Mouse (Mus musculus) CH12.LX (cell line): ENCODE data around the gene Arhgap31. TPM values are rescaled to one million over a fixed set of nuclear protein-coding genes. Genes with fewer than 3 reads are reported as not detected.

Source experiments
- DNase-seq: peaks from one replicate; pipeline ENCODE4 v3.0.0-alpha.2; 2013; ENCODE audit errors: extremely low read depth
- H3K27ac ChIP-seq: 2 replicates; pipeline ENCODE4 v1.5.1; 2012; ENCODE audit warnings: low read depth, mild to moderate bottlenecking, control low read depth, moderate library complexity; ENCODE audit not compliant: insufficient read depth
- H3K27me3 ChIP-seq: replicated peaks from 2 replicates; pipeline ENCODE3; 2012; ENCODE audit warnings: inconsistent platforms
- H3K36me3 ChIP-seq, 2 experiments: replicated peaks in 1 of 2; 2 replicates each; pipeline versions ENCODE3 to v1.6.1; 2012; ENCODE audit warnings: inconsistent platforms in 1 of 2, low read length in 1 of 2, mild to moderate bottlenecking in 1 of 2, mixed read lengths in 1 of 2, moderate library complexity in 1 of 2; ENCODE audit not compliant: control insufficient read depth in 1 of 2, insufficient read depth in 1 of 2
- H3K4me1 ChIP-seq, 2 experiments: 2 replicates each; pipeline ENCODE4 v1.6.1; 2012; ENCODE audit warnings: inconsistent platforms in 1 of 2, moderate library complexity in 1 of 2; ENCODE audit not compliant: insufficient read depth in 2 of 2, control insufficient read depth in 1 of 2
- H3K4me2 ChIP-seq: 2 replicates; pipeline ENCODE4 v1.6.1; 2012; ENCODE audit warnings: low read depth, mild to moderate bottlenecking, control low read depth; ENCODE audit not compliant: poor library complexity, insufficient read depth, severe bottlenecking
- H3K4me3 ChIP-seq, 3 experiments: fragments of 150-350 bp in 1 of 3; sonication (generic) in 1 of 3; replicated peaks in 1 of 3; 2 replicates each; pipeline versions ENCODE3 to v1.5.1; 2011 to 2012; ENCODE audit warnings: low read depth in 2 of 3, low read length in 2 of 3, mild to moderate bottlenecking in 2 of 3, moderate library complexity in 2 of 3, control low read depth in 1 of 3, improper control_type of control experiment in 1 of 3, inconsistent platforms in 1 of 3, mixed read lengths in 1 of 3; ENCODE audit not compliant: poor library complexity in 1 of 3
- H3K79me2 ChIP-seq: replicated peaks from 2 replicates; pipeline ENCODE4 v1.6.1; 2012; ENCODE audit warnings: mild to moderate bottlenecking, moderate library complexity; ENCODE audit not compliant: control insufficient read depth, poor library complexity, insufficient read depth, severe bottlenecking; ENCODE audit errors: extremely low read depth
- H3K9ac ChIP-seq: 2 replicates; pipeline ENCODE4 v1.6.1; 2012; ENCODE audit warnings: low read depth, mild to moderate bottlenecking, control low read depth, moderate library complexity; ENCODE audit not compliant: insufficient read depth
- H3K9me3 ChIP-seq: replicated peaks from 2 replicates; pipeline ENCODE3; 2012; ENCODE audit warnings: low read length, inconsistent platforms, mixed read lengths
- BHLHE40 ChIP-seq: IDR thresholded peaks from 2 replicates; pipeline ENCODE4 v1.6.1; 2011; ENCODE audit warnings: mild to moderate bottlenecking, low read depth, low read length, improper control_type of control experiment
- CHD1 ChIP-seq: IDR thresholded peaks from 2 replicates; pipeline ENCODE4 v1.6.1; 2012; ENCODE audit warnings: low read depth, low read length, improper control_type of control experiment, inconsistent platforms
- CTCF ChIP-seq, 2 experiments: IDR thresholded peaks in 1 of 2; conservative IDR thresholded peaks in 1 of 2; 2 replicates each; pipeline ENCODE4 v1.5.1; 2011 to 2012; ENCODE audit warnings: low read depth in 2 of 2, low read length in 2 of 2, improper control_type of control experiment in 1 of 2, inconsistent platforms in 1 of 2, mild to moderate bottlenecking in 1 of 2, moderate library complexity in 1 of 2
- E2F4 ChIP-seq: IDR thresholded peaks from 2 replicates; pipeline ENCODE4 v1.6.1; 2011; ENCODE audit warnings: low read depth, low read length, improper control_type of control experiment; ENCODE audit not compliant: insufficient replicate concordance
- EP300 ChIP-seq: IDR thresholded peaks from 2 replicates; pipeline ENCODE4 v1.6.1; 2011; ENCODE audit warnings: low read length, improper control_type of control experiment
- IRF4 ChIP-seq: IDR thresholded peaks from 2 replicates; pipeline ENCODE4 v1.6.1; 2014; ENCODE audit warnings: low read depth, mild to moderate bottlenecking, inconsistent platforms, low read length, improper control_type of control experiment
- JUN ChIP-seq: IDR thresholded peaks from 2 replicates; pipeline ENCODE4 v1.6.1; 2011; ENCODE audit warnings: low read depth, mild to moderate bottlenecking, low read length, improper control_type of control experiment, moderate library complexity; ENCODE audit not compliant: insufficient read depth
- MAFK ChIP-seq: IDR thresholded peaks from 2 replicates; pipeline ENCODE4 v1.6.1; 2011; ENCODE audit warnings: low read length, improper control_type of control experiment; ENCODE audit not compliant: insufficient replicate concordance
- MAX ChIP-seq: IDR thresholded peaks from 2 replicates; pipeline ENCODE4 v1.6.1; 2011; ENCODE audit warnings: low read length, improper control_type of control experiment
- MAZ ChIP-seq: IDR thresholded peaks from 2 replicates; pipeline ENCODE4 v1.6.1; 2012; ENCODE audit warnings: low read depth, mild to moderate bottlenecking, inconsistent platforms, low read length, improper control_type of control experiment, moderate library complexity
- MEF2A ChIP-seq: IDR thresholded peaks from 2 replicates; pipeline ENCODE4 v1.6.1; 2014; ENCODE audit warnings: low read depth, mild to moderate bottlenecking, inconsistent platforms, low read length, improper control_type of control experiment, borderline replicate concordance
- MXI1 ChIP-seq: IDR thresholded peaks from 2 replicates; pipeline ENCODE4 v1.6.1; 2011; ENCODE audit warnings: mild to moderate bottlenecking, low read depth, low read length, improper control_type of control experiment
- NELFE ChIP-seq: IDR thresholded peaks from 2 replicates; pipeline ENCODE4 v1.6.1; 2011; ENCODE audit warnings: low read depth, low read length, improper control_type of control experiment
- PAX5 ChIP-seq: IDR thresholded peaks from 2 replicates; pipeline ENCODE4 v1.6.1; 2012; ENCODE audit warnings: low read length, inconsistent platforms, mixed read lengths
- POLR2A ChIP-seq: IDR thresholded peaks from 2 replicates; pipeline ENCODE4 v1.6.1; 2011; ENCODE audit warnings: low read depth, mild to moderate bottlenecking, improper control_type of control experiment, low read length
- POLR2AphosphoS2 ChIP-seq: IDR thresholded peaks from 2 replicates; pipeline ENCODE4 v1.6.1; 2011; ENCODE audit warnings: low read depth, low read length, improper control_type of control experiment
- RCOR1 ChIP-seq: conservative IDR thresholded peaks from 2 replicates; pipeline ENCODE4 v1.6.1; 2012; ENCODE audit warnings: low read depth, mild to moderate bottlenecking, inconsistent platforms, low read length, improper control_type of control experiment
- SIN3A ChIP-seq: IDR thresholded peaks from 2 replicates; pipeline ENCODE4 v1.6.1; 2012; ENCODE audit warnings: low read length, improper control_type of control experiment, inconsistent platforms
- SMC3 ChIP-seq: IDR thresholded peaks from 2 replicates; pipeline ENCODE4 v1.6.1; 2011; ENCODE audit warnings: low read depth, low read length, improper control_type of control experiment
- TBP ChIP-seq: conservative IDR thresholded peaks from 2 replicates; pipeline ENCODE4 v1.6.1; 2011; ENCODE audit warnings: low read depth, low read length, improper control_type of control experiment
- UBTF ChIP-seq: IDR thresholded peaks from 2 replicates; pipeline ENCODE4 v1.6.1; 2012; ENCODE audit warnings: low read depth, mild to moderate bottlenecking, inconsistent platforms, low read length, improper control_type of control experiment, moderate library complexity
- USF1 ChIP-seq: IDR thresholded peaks from 2 replicates; pipeline ENCODE4 v1.6.1; 2014; ENCODE audit warnings: low read depth, mild to moderate bottlenecking, inconsistent platforms, low read length, improper control_type of control experiment
- USF2 ChIP-seq: conservative IDR thresholded peaks from 2 replicates; pipeline ENCODE4 v1.6.1; 2011; ENCODE audit warnings: low read depth, low read length, improper control_type of control experiment
- ZMIZ1 ChIP-seq: IDR thresholded peaks from 2 replicates; pipeline ENCODE4 v1.6.1; 2012; ENCODE audit warnings: low read depth, mild to moderate bottlenecking, inconsistent platforms, low read length, improper control_type of control experiment
- dilution Hi-C: fragments of 300-500 bp; cut with MboI; formaldehyde crosslinking; loops from 2 replicates; pipeline ENCODE4 v1.14.3; 2020; ENCODE audit warnings: low sequenced_read_pairs; ENCODE audit not compliant: extremely low pct_unique_long_range_greater_than_20kb, extremely low pct_ligation_motif_present
- in situ Hi-C: fragments of 300-500 bp; cut with MboI; formaldehyde crosslinking; loops from 3 replicates; pipeline ENCODE4 v1.14.3; 2019; ENCODE audit warnings: low sequenced_read_pairs, low pct_ligation_motif_present, low pct_unique_long_range_greater_than_20kb, mixed read lengths
- polyA plus RNA-seq: library from polyadenylated mRNA; unstranded; fragments of >175 nt; gene quantifications from 2 replicates; pipeline ENCODE4 v1.2.1, GENCODE M21; 2012; ENCODE audit warnings: low read depth; ENCODE audit not compliant: insufficient read length
- total RNA-seq, 2 experiments: library from RNA; depleted of rRNA; stranded (reverse); fragments of 300-350 nt in 1 of 2; fragments of >200 nt in 1 of 2; gene quantifications; 2 replicates each; pipeline ENCODE4 v1.2.3; 2012 to 2014

Arhgap31 gene
- total and polyA plus RNA-seq, 3 experiments, result 0.15 to 2.0 (median 0.76) TPM

- H3K4me3 ChIP-seq, result no peak overlapping the region
- no peaks in the 10 kb centered on the region for H3K9me3 ChIP-seq
- no peaks in the 10 kb centered on the region for H3K36me3 ChIP-seq
- H3K79me2 ChIP-seq, result no peaks in the 10 kb centered on the region
- H3K27me3 ChIP-seq, result peaks cover 15% of the 10 kb centered on the region
- TF ChIP-seq IRF4 (no peak), CTCF (conservative IDR thresholded peaks at IDR 0.05 in 1 of 2, IDR thresholded peaks at IDR 0.05 in 1 of 2; ENCODE audit: low read depth in 2 of 2, low read length in 2 of 2) (no peak), RCOR1 (no peak), SMC3 (no peak), CHD1 (no peak), USF2 (no peak), UBTF (no peak), SIN3A (no peak), E2F4 (no peak), MEF2A (no peak), JUN (no peak), MAX (no peak)
- H3K4me2 ChIP-seq, result no peak overlapping the region
- H3K9ac ChIP-seq, result no peak overlapping the region
- DNase-seq, result no peak
- in situ Hi-C loops (no loop called here), dilution Hi-C loops (no loop called here)
- peaks cover 12 to 28% of the 10 kb centered on the region in 2 experiments for H3K4me1 ChIP-seq
- no peak overlapping the region for H3K27ac ChIP-seq
Measured at GRCm38 (mm10) chr16:38649431-38649827, 63.6 kb downstream of the Arhgap31 start.

- Histone ChIP-seq H3K4me2 (no peak overlapping the region), H3K9ac (no peak overlapping the region), H3K9me3 (no peaks in the 10 kb centered on the region), H3K36me3 (no peaks in the 10 kb centered on the region), H3K4me3 (no peak overlapping the region), H3K4me1 (peaks cover 12 to 24% of the 10 kb centered on the region in 2 experiments), H3K79me2 (no peaks in the 10 kb centered on the region), H3K27me3 (peaks cover 10% of the 10 kb centered on the region)
- dilution Hi-C loops, result no loop called here
- DNase-seq, result no peak
- in situ Hi-C loops, result no loop called here
- no peak for TF ChIP-seq NELFE
- no peak for TF ChIP-seq POLR2A
- TF ChIP-seq MEF2A, result no peak
- TF ChIP-seq, all 38 proteins: peak for 0
- H3K27ac ChIP-seq, result no peak overlapping the region
Measured at GRCm38 (mm10) chr16:38648783-38649430, 64.2 kb downstream of the Arhgap31 start.

GRCm38 (mm10) chr16:38648155-38648554, 64.9 kb downstream of the Arhgap31 start:
- H3K79me2 ChIP-seq, result no peaks in the 10 kb centered on the region
- H3K4me3 ChIP-seq, result no peak overlapping the region
- peaks cover 6 to 16% of the 10 kb centered on the region in 2 experiments for H3K4me1 ChIP-seq
- H3K4me2 ChIP-seq, result no peak overlapping the region
- peaks cover 10% of the 10 kb centered on the region for H3K27me3 ChIP-seq
- H3K27ac ChIP-seq, result no peak overlapping the region
- dilution Hi-C loops (no loop called here), in situ Hi-C loops (no loop called here)
- TF ChIP-seq PAX5, result no peak
- no peak for TF ChIP-seq MAZ
- no peak for TF ChIP-seq POLR2AphosphoS2
- TF ChIP-seq MAFK, result no peak
- TF ChIP-seq NELFE, result no peak
- no peak for TF ChIP-seq BHLHE40
- no peak for TF ChIP-seq MAX
- no peak for TF ChIP-seq POLR2A
- TF ChIP-seq IRF4, result no peak
- TF ChIP-seq EP300, result no peak
- no peak for TF ChIP-seq ZMIZ1
- TF ChIP-seq RCOR1, result no peak
- no peak for TF ChIP-seq MXI1
- no peak for TF ChIP-seq TBP
- TF ChIP-seq USF1, result no peak
- H3K9ac ChIP-seq, result no peak overlapping the region
- no peaks in the 10 kb centered on the region for H3K9me3 ChIP-seq
- DNase-seq, result no peak
- H3K36me3 ChIP-seq, result no peaks in the 10 kb centered on the region
